Mouse (Mus musculus): ENCODE data around the gene Dad1.
A peak's percentile ranks its signal among the peaks of the same experiment; 100 is the strongest.

Gene Dad1

GRCm38 (mm10) chr14:54204311-54204710 is 49.6 kb downstream of the Dad1 start:
- no peak for DNase-seq

- no peak for DNase-seq
Observed at GRCm38 (mm10) chr14:54203776-54204175, 50.1 kb downstream of the Dad1 start.

GRCm38 (mm10) chr14:54203207-54203606 is 50.7 kb downstream of the Dad1 start:
- DNase-seq: no peak

- no peak for DNase-seq
Observed at GRCm38 (mm10) chr14:54200363-54200762, 53.5 kb downstream of the Dad1 start.

- DNase-seq: no peak
Observed at GRCm38 (mm10) chr14:54199662-54200061, 54.2 kb downstream of the Dad1 start.

- DNase-seq: no peak
Observed at GRCm38 (mm10) chr14:54197740-54198139, 56.2 kb downstream of the Dad1 start.

- DNase-seq: no peak
Observed at GRCm38 (mm10) chr14:54195838-54196423, 58.0 kb downstream of the Dad1 start.

- DNase-seq: no peak
Observed at GRCm38 (mm10) chr14:54193354-54194133, 60.4 kb downstream of the Dad1 start.

- DNase-seq: peak; percentile 28
Observed at GRCm38 (mm10) chr14:54192462-54192847, 61.4 kb downstream of the Dad1 start.

- no peak for DNase-seq
Observed at GRCm38 (mm10) chr14:54191594-54192461, 62.1 kb downstream of the Dad1 start.

GRCm38 (mm10) chr14:54191026-54191390 is 62.9 kb downstream of the Dad1 start:
- DNase-seq: no peak

GRCm38 (mm10) chr14:54190305-54191025 is 63.4 kb downstream of the Dad1 start:
- no peak for DNase-seq

- no peak for DNase-seq
Observed at GRCm38 (mm10) chr14:54189255-54189654, 64.6 kb downstream of the Dad1 start.

- DNase-seq: no peak
Observed at GRCm38 (mm10) chr14:54187211-54187610, 66.7 kb downstream of the Dad1 start.
